Mouse (Mus musculus) lung, embryonic 14.5 days (tissue): ENCODE data around the gene Nol4l. TPM values are rescaled to one million over a fixed set of nuclear protein-coding genes. Genes with fewer than 3 reads are reported as not detected.
A peak's percentile ranks its signal among the peaks of the same experiment; 100 is the strongest.

Source experiments
- ATAC-seq: fragments of 200-750 bp; cut with Nextera tagmentation; 2 replicates; pipeline ENCODE4 v1.8.0; 2017; ENCODE audit warnings: mild to moderate bottlenecking, moderate TSS enrichment, moderate library complexity; ENCODE audit not compliant: insufficient read depth
- DNase-seq: peaks from one replicate; pipeline ENCODE4 v3.0.0-alpha.2; 2015
- H3K27ac ChIP-seq: fragments of 300-500 bp; sonication (generic); 2 replicates; pipeline ENCODE4 v1.5.1; 2014; ENCODE audit warnings: low read depth, mild to moderate bottlenecking, moderate library complexity
- H3K27me3 ChIP-seq: fragments of 300-500 bp; sonication (generic); 2 replicates; pipeline ENCODE4 v1.6.1; 2014; ENCODE audit warnings: low read length, control low read depth; ENCODE audit not compliant: insufficient read depth
- H3K36me3 ChIP-seq: fragments of 300-500 bp; sonication (generic); 2 replicates; pipeline ENCODE4 v1.6.1; 2014; ENCODE audit warnings: control low read depth; ENCODE audit not compliant: insufficient read depth
- H3K4me1 ChIP-seq: fragments of 300-500 bp; sonication (generic); 2 replicates; pipeline ENCODE4 v1.6.1; 2014; ENCODE audit warnings: antibody characterized with exemption, control low read depth; ENCODE audit not compliant: insufficient read depth
- H3K4me2 ChIP-seq: fragments of 300-500 bp; sonication (generic); 2 replicates; pipeline ENCODE4 v1.6.1; 2014; ENCODE audit warnings: mild to moderate bottlenecking
- H3K4me3 ChIP-seq: fragments of 300-500 bp; sonication (generic); 2 replicates; pipeline ENCODE4 v1.5.1; 2014; ENCODE audit warnings: low read depth, low read length
- H3K9ac ChIP-seq: fragments of 300-500 bp; sonication (generic); 2 replicates; pipeline ENCODE4 v1.6.1; 2014
- H3K9me3 ChIP-seq: fragments of 300-500 bp; sonication (generic); 2 replicates; pipeline ENCODE4 v1.6.1; 2016; ENCODE audit warnings: low read depth, low read length, control low read depth
- CTCF ChIP-seq: IDR thresholded peaks from 2 replicates; pipeline ENCODE4 v1.5.1; 2016; ENCODE audit warnings: antibody characterized with exemption, low read depth
- WGBS: fragments of 180-500 bp; shearing (Covaris S2); extraction: QIAGEN DNeasy Blood & Tissue Kit; methylation state at CpG from one replicate; pipeline ENCODE4 v1.1.7; 2014; 5-methylcytosine and 5-hydroxymethylcytosine counted together
- polyA plus RNA-seq: library from polyadenylated mRNA; unstranded; fragments of >200 nt; fragmentation: Nextera tagmentation; extraction: Ambion mirVana; gene quantifications from 2 replicates; pipeline ENCODE4 v1.2.1, GENCODE M21; 2014

Nol4l gene
- polyA plus RNA-seq, 1 experiment from 2014 or later = 13.9 TPM

DNA sequence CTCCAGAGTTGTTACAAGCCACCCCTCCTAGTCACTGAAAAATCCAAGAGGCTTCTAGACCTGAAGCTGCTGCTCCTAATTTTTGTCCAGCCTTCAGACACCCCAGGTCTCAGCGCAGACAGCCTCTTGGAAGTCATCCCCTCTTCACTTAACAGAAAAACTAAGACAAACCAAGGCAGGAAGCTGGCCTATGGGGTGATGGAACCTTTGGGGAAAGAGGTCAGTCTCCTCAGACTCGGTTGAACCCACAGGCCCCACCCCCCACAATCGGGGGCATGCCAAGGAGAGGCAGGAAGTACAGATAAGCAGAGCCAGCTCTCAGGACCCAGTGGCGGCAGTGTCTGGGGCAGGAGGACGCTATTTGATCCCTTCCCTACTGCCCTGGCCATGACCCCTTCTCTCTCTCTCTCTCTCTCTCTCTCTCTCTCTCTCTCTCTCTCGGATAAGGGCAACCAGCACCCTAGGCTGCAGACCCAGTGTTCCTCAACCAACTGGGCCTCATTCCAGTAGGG, 35.9 kb downstream of the Nol4l start:
- peaks cover 18% of the 10 kb centered on the region; the same call in 1 of the 2 replicates for H3K27me3 ChIP-seq
- H3K4me1 ChIP-seq = peaks cover 30% of the 10 kb centered on the region
- peak overlapping the region; percentile 96 for H3K4me2 ChIP-seq
- H3K9ac ChIP-seq = peak overlapping the region; percentile 4; the same call in 1 of the 2 replicates
- no peak overlapping the region for H3K4me3 ChIP-seq
- H3K27ac ChIP-seq = peak overlapping the region; percentile 70
- peak; percentile 19; the same call in 1 of the 2 replicates for ATAC-seq
- no peaks in the 10 kb centered on the region for H3K36me3 ChIP-seq
- H3K9me3 ChIP-seq = no peaks in the 10 kb centered on the region
- TF ChIP-seq CTCF = no peak
- 3% methylated on average over 6 of the region's 6 CpGs for WGBS
- DNase-seq = peak; percentile 33

GRCm38 (mm10) chr2:153493393-153493731, 36.4 kb downstream of the Nol4l start:
- Histone ChIP-seq H3K9me3 (no peaks in the 10 kb centered on the region), H3K27me3 (peaks cover 18% of the 10 kb centered on the region; the same call in 1 of the 2 replicates), H3K9ac (peak overlapping the region; percentile 58; the same call in 1 of the 2 replicates), H3K4me3 (peak overlapping the region; percentile 58), H3K36me3 (no peaks in the 10 kb centered on the region), H3K27ac (peak overlapping the region; percentile 70), H3K4me1 (peaks cover 30% of the 10 kb centered on the region), H3K4me2 (peak overlapping the region; percentile 96)
- WGBS = 21% methylated on average over 2 of the region's 2 CpGs
- DNase-seq = no peak
- no peak for TF ChIP-seq CTCF
- ATAC-seq = no peak

DNA sequence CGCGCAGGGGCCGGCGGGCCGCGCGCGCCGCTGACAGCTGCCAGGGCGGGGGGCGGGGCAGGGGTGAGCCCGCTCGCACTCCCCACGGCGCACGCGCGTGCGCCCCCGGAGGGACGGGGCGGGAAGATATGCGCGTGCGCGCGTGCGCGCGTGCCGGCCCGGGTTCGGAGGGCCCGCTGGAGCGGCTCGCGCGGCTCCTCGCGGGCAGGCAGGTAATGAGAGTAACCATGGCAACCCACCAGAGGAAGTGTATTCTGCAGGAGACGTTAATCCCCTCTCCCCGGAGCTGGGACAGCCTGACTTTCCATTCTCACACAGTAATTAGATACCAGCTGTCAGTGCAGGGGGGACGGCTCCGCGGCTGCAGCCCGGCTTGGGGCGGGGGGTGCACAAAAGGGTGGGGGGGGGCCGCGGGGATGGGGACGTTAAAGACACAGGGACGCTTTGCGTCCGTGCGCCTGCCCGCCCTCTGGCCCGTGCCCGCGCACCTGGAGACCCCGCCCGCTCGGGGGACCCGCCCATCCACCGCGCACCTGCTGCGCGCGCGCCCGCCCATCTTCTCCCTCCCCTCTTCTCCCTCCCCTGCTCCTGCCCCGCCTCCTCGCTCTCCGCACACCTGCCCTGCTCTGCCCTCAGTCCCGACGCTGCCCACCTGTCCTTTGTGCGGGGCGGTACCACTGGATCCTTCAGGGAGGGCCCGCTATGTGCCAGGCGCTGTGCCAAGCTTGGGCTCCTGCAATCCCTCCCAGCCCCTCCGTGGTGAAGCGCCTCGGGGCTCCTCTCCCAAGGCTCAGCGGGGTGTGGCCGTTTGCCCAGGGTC, 37.0 kb downstream of the Nol4l start, which contains the start of gene 4930404H24Rik:
4930404H24Rik (plus strand) TSS at position 218 of the 820 bp plus-strand sequence.
- WGBS = under 1% methylated on average over 75 of the region's 83 CpGs
- no peak for TF ChIP-seq CTCF
- Histone ChIP-seq H3K4me2 (peak within 1 kb of the TSS; percentile 96), H3K9ac (peak within 1 kb of the TSS; percentile 58), H3K36me3 (no peaks in the 10 kb centered on the region), H3K27ac (peak within 1 kb of the TSS; percentile 70), H3K27me3 (peaks cover 18% of the 10 kb centered on the region; the same call in 1 of the 2 replicates), H3K4me3 (peak within 1 kb of the TSS; percentile 58), H3K9me3 (no peaks in the 10 kb centered on the region), H3K4me1 (peaks cover 30% of the 10 kb centered on the region)
- ATAC-seq = peak; percentile 72
- DNase-seq = peak; percentile 84

DNA sequence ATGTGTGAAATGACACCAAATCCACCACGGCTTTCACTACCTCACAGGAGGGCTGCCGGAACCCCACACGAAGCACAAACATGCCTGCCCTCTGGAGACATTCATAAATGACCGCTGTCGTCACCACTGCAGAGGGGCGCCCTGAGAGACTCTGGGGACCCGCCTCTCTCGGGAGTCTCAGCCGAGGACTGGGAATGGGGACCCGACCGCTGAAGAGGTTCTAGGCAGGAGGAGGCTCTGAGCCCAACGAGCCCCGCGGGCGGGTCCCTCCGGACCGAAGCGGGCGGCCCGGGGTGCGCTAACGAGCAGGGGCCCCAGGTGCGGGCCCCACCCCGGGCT, 37.6 kb downstream of the Nol4l start:
- under 1% methylated on average over 24 of the region's 24 CpGs for WGBS
- Histone ChIP-seq H3K9ac (peak overlapping the region; percentile 58), H3K4me3 (peak overlapping the region; percentile 58), H3K27ac (peak overlapping the region; percentile 67), H3K36me3 (no peaks in the 10 kb centered on the region), H3K9me3 (no peaks in the 10 kb centered on the region), H3K4me2 (peak overlapping the region; percentile 96), H3K4me1 (peaks cover 30% of the 10 kb centered on the region), H3K27me3 (peaks cover 18% of the 10 kb centered on the region; the same call in 1 of the 2 replicates)
- DNase-seq (peak; percentile 41), ATAC-seq (peak; percentile 43)
- TF ChIP-seq CTCF = no peak

DNA sequence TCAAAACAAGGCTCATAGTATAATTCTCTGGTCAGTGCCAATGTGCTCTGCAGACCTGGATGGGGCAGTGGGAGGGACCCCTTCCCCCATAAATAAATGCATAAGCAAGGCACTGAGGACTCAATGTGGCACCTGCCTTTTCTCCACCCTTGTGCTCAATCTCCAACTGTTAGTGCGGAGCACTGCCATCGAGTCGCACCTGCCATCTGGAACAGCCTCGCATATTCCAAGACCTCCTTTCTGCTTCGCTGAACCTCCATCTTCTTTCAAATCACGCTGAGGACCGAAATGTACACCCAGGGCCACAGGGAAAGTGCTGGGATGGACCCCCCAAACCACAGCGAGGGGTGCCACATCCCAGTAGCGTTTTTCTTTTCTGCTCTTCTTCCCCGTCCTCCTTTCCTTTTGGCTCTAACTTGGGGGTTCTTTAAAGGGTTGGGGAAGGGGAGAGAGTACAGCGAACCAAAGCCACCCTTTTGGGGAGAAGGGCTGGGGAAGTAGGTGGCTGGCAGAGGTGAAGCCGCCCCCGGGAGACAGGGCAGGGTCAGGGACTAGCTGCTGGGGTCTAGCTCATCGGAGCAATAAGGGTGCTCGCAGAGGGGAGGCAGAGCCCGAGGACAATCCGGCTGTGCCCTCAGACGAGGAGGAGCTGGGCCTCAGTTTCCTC, 38.1 kb downstream of the Nol4l start:
- no peak for DNase-seq
- no peaks in the 10 kb centered on the region for H3K36me3 ChIP-seq
- H3K9ac ChIP-seq = peak overlapping the region; percentile 58
- H3K4me1 ChIP-seq = peaks cover 27% of the 10 kb centered on the region
- H3K9me3 ChIP-seq = no peaks in the 10 kb centered on the region
- H3K4me3 ChIP-seq = peak overlapping the region; percentile 58
- TF ChIP-seq CTCF = no peak
- peak overlapping the region; percentile 96 for H3K4me2 ChIP-seq
- no peak for ATAC-seq
- peaks cover 18% of the 10 kb centered on the region; the same call in 1 of the 2 replicates for H3K27me3 ChIP-seq
- H3K27ac ChIP-seq = no peak overlapping the region
- 12% methylated on average over 18 of the region's 18 CpGs for WGBS

- 38% methylated on average over 5 of the region's 5 CpGs for WGBS
- peaks cover 18% of the 10 kb centered on the region; the same call in 1 of the 2 replicates for H3K27me3 ChIP-seq
- DNase-seq (no peak), ATAC-seq (no peak)
- no peaks in the 10 kb centered on the region for H3K9me3 ChIP-seq
- H3K4me3 ChIP-seq = no peak overlapping the region
- no peak overlapping the region for H3K27ac ChIP-seq
- H3K36me3 ChIP-seq = no peaks in the 10 kb centered on the region
- TF ChIP-seq CTCF = no peak
- H3K4me1 ChIP-seq = peaks cover 25% of the 10 kb centered on the region
- H3K9ac ChIP-seq = no peak overlapping the region
- peak overlapping the region; percentile 96; the same call in 1 of the 2 replicates for H3K4me2 ChIP-seq
These were observed 38.8 kb downstream of the Nol4l start for GRCm38 (mm10) chr2:153490940-153491339.

- Histone ChIP-seq H3K9ac (no peak overlapping the region), H3K27ac (no peak overlapping the region), H3K4me1 (peaks cover 22% of the 10 kb centered on the region), H3K27me3 (peaks cover 18% of the 10 kb centered on the region; the same call in 1 of the 2 replicates), H3K9me3 (no peaks in the 10 kb centered on the region), H3K4me3 (no peak overlapping the region), H3K36me3 (no peaks in the 10 kb centered on the region), H3K4me2 (no peak overlapping the region)
- no peak for DNase-seq
- no peak for ATAC-seq
- WGBS = 88% methylated on average over 1 of the region's 1 CpGs
- no peak for TF ChIP-seq CTCF
These were observed 39.7 kb downstream of the Nol4l start for GRCm38 (mm10) chr2:153490116-153490515.
